9 mouse cellular contexts compared by ENCODE assay signal in the genomic region with DNA sequence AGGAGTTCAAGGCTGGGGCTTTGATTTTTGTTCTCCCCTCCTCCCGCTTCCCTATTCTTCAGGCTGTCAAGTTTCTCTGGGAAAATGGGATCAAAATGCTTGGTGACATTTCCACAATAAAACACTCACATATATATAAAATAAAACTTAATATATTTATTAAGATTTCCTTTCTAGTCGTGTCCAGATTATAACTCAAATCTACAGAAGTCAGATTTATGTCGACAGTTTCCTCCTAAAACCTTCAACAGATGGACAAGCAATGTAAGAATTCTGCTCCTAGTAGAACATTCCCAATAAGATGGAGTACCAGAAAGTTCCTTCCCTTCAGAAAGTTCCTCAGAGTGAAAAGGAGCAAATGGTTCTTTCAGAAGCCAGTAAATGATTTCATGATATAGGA.
A peak's percentile ranks its signal among the peaks of the same experiment; 100 is the strongest.
DNase-seq lines count a peak whose midpoint lies in the region; ATAC-seq and TF ChIP-seq lines count a peak whose summit lies in the region.
"Had no signal": no experiment of that assay in that cellular context is flagged by ENCODE, and none has a peak within 500 bp of the region (broad histone marks: within the 10 kb centered on the region; RNA-seq: fewer than 3 reads in every experiment).

No protein-coding gene starts in this region.

- H3K9me3 ChIP-seq in lung, postnatal 0 days (ENCODE audit: low read length): no peaks in the 10 kb centered on the region
- no peaks in the 10 kb centered on the region for H3K9me3 ChIP-seq in liver, embryonic 16.5 days (replicated peaks; ENCODE audit: control insufficient read depth, low read length)

- WGBS in lung, postnatal 0 days: 43% methylated on average over 3 of the region's 3 CpGs
- 45% methylated on average over 3 of the region's 3 CpGs for WGBS in liver, embryonic 16.5 days (ENCODE audit: insufficient replicate concordance)

- DNase-seq in gastrocnemius, adult 2 months: no peak
- DNase-seq in gastrocnemius, postnatal 4 days (ENCODE audit: low spot score in 2 of 2): no peak
- no peak for DNase-seq in lung, postnatal 0 days (ENCODE audit: low spot score)
- DNase-seq in lung, postnatal 14 days: no peak
- no peak for DNase-seq in embryo, embryonic 10.5 days (ENCODE audit: low spot score)
- no peak for DNase-seq in gastrocnemius, postnatal 25 days
- DNase-seq in layer of hippocampus, postnatal 14 days (ENCODE audit: low spot score in 2 of 2): no peak

- H3K4me2 ChIP-seq in lung, postnatal 0 days (replicated peaks; ENCODE audit: low read depth, low read length): peak overlapping the region; percentile 77
- H3K4me2 ChIP-seq in liver, embryonic 16.5 days (ENCODE audit: low read depth, low read length): peak overlapping the region; percentile 64; the same call in 1 of the 2 replicates

- peak overlapping the region; percentile 84 for H3K27ac ChIP-seq in gastrocnemius, adult 2 months
- H3K27ac ChIP-seq in lung, postnatal 0 days (ENCODE audit: low read length): 0 out of 2 replicates have a peak overlapping the region, but pooled peaks have one; percentile 4
- no peak overlapping the region for H3K27ac ChIP-seq in liver, embryonic 16.5 days (ENCODE audit: low read length)
- H3K27ac ChIP-seq: macrophage had no signal

- TF ChIP-seq CTCF in gastrocnemius, adult 2 months (IDR thresholded peaks at IDR 0.05): no peak
- no peak for TF ChIP-seq CTCF in lung, postnatal 0 days (IDR thresholded peaks at IDR 0.05)

- intact Hi-C loops in gastrocnemius, adult 2 months (cut with DNase I): no loop called here

- H3K36me3 ChIP-seq in lung, postnatal 0 days (ENCODE audit: insufficient read depth, low read length): no peaks in the 10 kb centered on the region
- no peaks in the 10 kb centered on the region for H3K36me3 ChIP-seq in liver, embryonic 16.5 days (ENCODE audit: control insufficient read depth, insufficient read depth)

- TF ChIP-seq EP300 in lung, postnatal 0 days (IDR thresholded peaks at IDR 0.05): no peak

- peak overlapping the region; percentile 67 for H3K4me3 ChIP-seq in gastrocnemius, adult 2 months
- peak overlapping the region; percentile 32; the same call in 1 of the 2 replicates for H3K4me3 ChIP-seq in lung, postnatal 0 days (ENCODE audit: low read depth, low read length)
- H3K4me3 ChIP-seq in liver, embryonic 16.5 days (ENCODE audit: low read depth, low read length): no peak overlapping the region

- H3K9ac ChIP-seq in lung, postnatal 0 days (replicated peaks; ENCODE audit: low read depth): no peak overlapping the region
- H3K9ac ChIP-seq in liver, embryonic 16.5 days (ENCODE audit: low read depth, low read length): no peak overlapping the region

- H3K4me1 ChIP-seq in lung, postnatal 0 days (ENCODE audit: insufficient read depth, low read depth, low read length): no peaks in the 10 kb centered on the region
- H3K4me1 ChIP-seq in liver, embryonic 16.5 days (ENCODE audit: control insufficient read depth, low read depth, low read length): no peaks in the 10 kb centered on the region

- no peaks in the 10 kb centered on the region for H3K27me3 ChIP-seq in lung, postnatal 0 days (replicated peaks; ENCODE audit: insufficient read depth, low read length)
- H3K27me3 ChIP-seq in liver, embryonic 16.5 days (ENCODE audit: control insufficient read depth, insufficient read depth, low read depth, low read length): peaks cover 8% of the 10 kb centered on the region; the same call in 1 of the 2 replicates

- no peak for ATAC-seq in lung, postnatal 0 days
- no peak for ATAC-seq in liver, embryonic 16.5 days (ENCODE audit: low read depth)
